Mouse (Mus musculus) Muller cell, postnatal 12 days (primary cell): ENCODE data around the gene Tmprss11c.
"Not testable (repeated sequence)": the region's sequence is repeated elsewhere in the genome, so short reads cannot be mapped to it uniquely, and the experiment has no call there.

Experiments used
- DNase-seq: peaks from one replicate; pipeline ENCODE4 v3.0.0-alpha.2; 2015; ENCODE audit errors: inconsistent ontology term

Gene Tmprss11c

GRCm38 (mm10) chr5:86289208-86289607 lies at the start of gene Tmprss11c:
TSS of gene Tmprss11c (minus strand) at chr5:86289308.
- DNase-seq, result no peak

GRCm38 (mm10) chr5:86318018-86318956 lies 29.2 kb upstream of the Tmprss11c start:
- DNase-seq, result not testable (repeated sequence)

- DNase-seq, result peak; percentile 86
Measured at GRCm38 (mm10) chr5:86306116-86306515, 17.0 kb upstream of the Tmprss11c start.

- DNase-seq, result no peak
Measured at GRCm38 (mm10) chr5:86303877-86304276, 14.8 kb upstream of the Tmprss11c start.

- no peak for DNase-seq
Measured at GRCm38 (mm10) chr5:86246559-86246958, 42.5 kb downstream of the Tmprss11c start.

- peak; percentile 88 for DNase-seq
Measured at GRCm38 (mm10) chr5:86244880-86245279, 44.2 kb downstream of the Tmprss11c start.

GRCm38 (mm10) chr5:86244275-86244674 lies 44.8 kb downstream of the Tmprss11c start:
- DNase-seq, result peak; percentile 24

- peak; percentile 41 for DNase-seq
Measured at GRCm38 (mm10) chr5:86227156-86227853, 61.8 kb downstream of the Tmprss11c start.

- no peak for DNase-seq
Measured at GRCm38 (mm10) chr5:86197801-86198200, 91.3 kb downstream of the Tmprss11c start, which contains the start of gene Gnrhr. TSS of gene Gnrhr (minus strand) at chr5:86197901.

- peak; percentile 55 for DNase-seq
Measured at GRCm38 (mm10) chr5:86191356-86191755, 97.8 kb downstream of the Tmprss11c start.

- no peak for DNase-seq
Measured at GRCm38 (mm10) chr5:86190770-86191169, 98.3 kb downstream of the Tmprss11c start.

GRCm38 (mm10) chr5:86190290-86190689 lies 98.8 kb downstream of the Tmprss11c start:
- no peak for DNase-seq

GRCm38 (mm10) chr5:86187441-86187840 lies 101.7 kb downstream of the Tmprss11c start:
- no peak for DNase-seq
